Mouse (Mus musculus) ES-E14 (cell line): ENCODE data around the gene Agtrap.

Experiments used
- CHD2 ChIP-seq: IDR thresholded peaks from 2 replicates; pipeline ENCODE4 v1.6.1; 2014; ENCODE audit warnings: mild to moderate bottlenecking, low read depth, low read length, inconsistent platforms
- HCFC1 ChIP-seq: IDR thresholded peaks from 2 replicates; pipeline ENCODE4 v1.6.1; 2012; ENCODE audit warnings: low read length, inconsistent platforms, borderline replicate concordance; ENCODE audit not compliant: insufficient read depth
- MAFK ChIP-seq: IDR thresholded peaks from 2 replicates; pipeline ENCODE4 v1.6.1; 2014; ENCODE audit warnings: mild to moderate bottlenecking, low read depth, low read length, inconsistent platforms; ENCODE audit not compliant: insufficient read depth
- ZC3H11A ChIP-seq: IDR thresholded peaks from 2 replicates; pipeline ENCODE4 v1.6.1; 2012; ENCODE audit warnings: low read depth, mild to moderate bottlenecking, inconsistent platforms, low read length, borderline replicate concordance
- ZNF384 ChIP-seq: IDR thresholded peaks from 2 replicates; pipeline ENCODE4 v1.6.1; 2012; ENCODE audit warnings: low read depth, low read length, inconsistent platforms

DNA sequence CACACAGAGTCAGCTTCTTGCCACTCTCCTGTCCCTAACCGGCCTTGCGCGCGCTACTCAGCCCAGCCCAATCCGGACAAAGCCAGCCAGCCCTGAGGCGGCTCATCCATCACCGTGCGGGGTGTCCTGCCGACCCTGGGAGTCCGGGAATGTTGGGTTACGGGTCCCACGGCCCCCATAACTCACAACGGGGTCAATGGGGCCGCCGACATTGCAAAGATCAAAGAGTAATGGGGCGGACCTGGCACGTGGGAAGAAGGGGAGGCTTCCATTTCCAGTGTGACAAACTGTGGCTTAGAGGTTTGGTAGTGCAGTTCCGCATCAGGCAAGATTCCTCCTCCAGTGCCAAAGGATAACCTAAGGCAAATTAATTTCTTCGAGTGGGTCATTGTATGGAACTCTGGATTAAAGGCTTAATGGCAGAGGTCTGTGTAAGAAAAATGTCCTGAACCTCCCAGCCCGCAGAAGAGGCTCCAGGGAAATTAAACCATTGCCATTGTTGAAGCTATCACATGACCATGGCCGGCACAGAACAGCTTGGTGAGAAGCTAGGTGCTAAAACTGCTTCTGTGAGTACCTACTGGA is 43.8 kb upstream of the Agtrap start:
- no peak for TF ChIP-seq ZNF384
- TF ChIP-seq ZC3H11A = no peak
- TF ChIP-seq CHD2 = no peak
- TF ChIP-seq HCFC1 = no peak
- TF ChIP-seq MAFK = no peak
